Mouse (Mus musculus) monocyte, adult 2 months (primary cell): Measurements from ENCODE around the gene Adgrf4.

Experiments used
- DNase-seq, 2 experiments: peaks; one replicate each; pipeline ENCODE4 v3.0.0; 2022; ENCODE audit warnings: low spot score in 2 of 2, low read depth in 1 of 2

The Adgrf4 gene

DNA sequence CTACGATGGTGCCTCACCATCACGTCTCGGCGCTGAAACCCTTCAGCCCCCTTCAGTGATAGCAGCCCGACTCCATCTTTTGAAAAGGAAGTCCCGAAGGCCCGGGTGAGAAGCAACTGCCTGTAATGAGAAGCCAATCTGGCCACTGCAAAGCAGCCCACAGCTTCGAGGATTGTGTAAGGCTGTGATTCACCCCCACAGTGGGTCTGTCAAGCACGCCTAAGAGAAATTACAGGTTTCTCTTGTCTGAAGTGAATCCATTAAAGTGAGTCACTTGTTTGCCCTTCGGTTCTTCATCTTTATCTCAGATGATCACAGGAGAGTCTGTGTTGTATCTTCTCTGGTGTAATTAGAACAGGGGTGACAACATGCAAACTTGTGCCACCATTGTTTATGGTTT is at the start of gene Adgrf4:
TSS of gene Adgrf4 (minus strand) at position 149 of the 400 bp plus-strand sequence.
- no peak for DNase-seq

- no peak for DNase-seq
Measured at GRCm38 (mm10) chr17:42741801-42742217, 49.7 kb upstream of the Adgrf4 start, which contains the start of gene Adgrf2. TSS of gene Adgrf2 (minus strand) at chr17:42742179.

- no peak for DNase-seq
Measured at GRCm38 (mm10) chr17:42738794-42739193, 46.7 kb upstream of the Adgrf4 start.

- no peak for DNase-seq
Measured at GRCm38 (mm10) chr17:42717161-42717560, 25.1 kb upstream of the Adgrf4 start.

DNA sequence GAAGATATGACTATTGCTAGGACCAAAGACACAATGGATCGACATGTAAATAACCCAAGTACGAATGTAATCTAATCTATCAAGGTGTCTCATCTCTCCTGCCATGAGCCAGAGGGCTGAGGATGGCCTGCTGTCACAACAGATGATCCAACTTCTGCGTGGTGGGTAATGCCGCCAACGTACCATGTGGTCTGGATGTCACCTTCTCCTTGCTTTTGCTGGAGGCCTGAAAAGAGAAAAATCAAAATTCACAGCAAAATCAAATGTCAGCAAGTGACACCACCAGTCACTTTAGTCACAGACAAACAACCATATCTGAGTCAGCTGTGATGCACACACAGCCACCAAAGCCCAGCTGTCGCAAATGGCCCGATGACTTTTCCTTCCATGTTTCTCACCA is 22.9 kb upstream of the Adgrf4 start:
- DNase-seq = no peak

DNA sequence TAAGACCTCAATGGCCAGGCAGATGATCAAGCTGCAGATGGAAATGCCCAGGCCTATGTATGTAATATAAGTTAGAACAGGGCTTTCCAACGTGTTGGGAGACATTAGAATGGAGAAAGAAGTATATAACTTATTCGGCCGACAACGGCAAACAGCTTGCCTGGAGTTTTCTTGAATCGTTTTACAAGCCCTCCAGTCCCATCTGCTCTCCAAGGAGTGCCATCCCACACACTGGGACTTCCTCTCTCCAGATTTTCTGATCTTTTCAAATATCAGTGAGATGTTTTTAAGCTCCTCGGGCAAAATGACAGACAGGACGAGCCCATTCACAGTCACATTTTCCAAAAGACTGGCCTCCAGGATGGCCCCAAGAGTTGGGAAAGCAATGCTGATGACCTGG is 18.6 kb upstream of the Adgrf4 start:
- DNase-seq = no peak

DNA sequence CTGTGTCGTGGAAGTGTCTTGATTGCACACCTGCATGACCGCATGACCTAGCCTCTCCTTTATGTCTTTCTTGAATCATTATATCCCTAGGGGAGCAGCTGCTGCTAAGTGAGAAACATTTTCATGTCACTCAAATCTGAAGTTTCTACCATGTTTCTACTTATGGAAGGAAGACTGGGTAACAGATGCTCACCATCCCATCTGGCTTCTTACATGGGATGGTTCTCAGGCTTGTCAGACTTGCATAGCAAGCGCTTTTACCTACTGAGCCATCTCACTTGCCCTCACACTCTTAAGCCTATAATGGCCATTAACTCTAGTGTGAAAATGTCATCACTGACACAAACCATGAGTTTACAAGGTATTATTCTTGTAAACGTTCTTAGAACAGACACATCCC is 13.5 kb upstream of the Adgrf4 start:
- no peak for DNase-seq

DNA sequence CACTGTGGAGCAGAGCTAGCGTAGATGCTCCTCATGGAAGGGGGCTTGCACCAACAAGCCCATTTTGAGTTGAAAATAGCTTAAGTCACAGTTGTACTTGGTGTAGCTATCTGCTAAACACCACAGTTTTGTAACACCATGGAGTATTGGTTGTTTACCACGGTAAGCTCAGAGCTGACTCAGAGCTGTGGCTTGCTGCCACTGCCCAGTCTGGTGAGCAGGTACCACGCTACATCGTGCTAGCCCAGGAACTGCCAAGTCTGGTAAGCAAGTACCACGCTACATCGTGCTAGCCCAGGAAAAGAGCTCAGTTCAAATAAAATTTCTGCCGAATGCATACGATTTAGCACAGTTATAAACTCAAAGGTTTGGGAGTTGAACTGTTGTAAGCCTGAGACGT is 10.1 kb upstream of the Adgrf4 start:
- no peak for DNase-seq

- DNase-seq = no peak
Measured at GRCm38 (mm10) chr17:42694730-42695129, 2.6 kb upstream of the Adgrf4 start.

- no peak for DNase-seq
Measured at GRCm38 (mm10) chr17:42690531-42690930, 1.6 kb downstream of the Adgrf4 start.

DNA sequence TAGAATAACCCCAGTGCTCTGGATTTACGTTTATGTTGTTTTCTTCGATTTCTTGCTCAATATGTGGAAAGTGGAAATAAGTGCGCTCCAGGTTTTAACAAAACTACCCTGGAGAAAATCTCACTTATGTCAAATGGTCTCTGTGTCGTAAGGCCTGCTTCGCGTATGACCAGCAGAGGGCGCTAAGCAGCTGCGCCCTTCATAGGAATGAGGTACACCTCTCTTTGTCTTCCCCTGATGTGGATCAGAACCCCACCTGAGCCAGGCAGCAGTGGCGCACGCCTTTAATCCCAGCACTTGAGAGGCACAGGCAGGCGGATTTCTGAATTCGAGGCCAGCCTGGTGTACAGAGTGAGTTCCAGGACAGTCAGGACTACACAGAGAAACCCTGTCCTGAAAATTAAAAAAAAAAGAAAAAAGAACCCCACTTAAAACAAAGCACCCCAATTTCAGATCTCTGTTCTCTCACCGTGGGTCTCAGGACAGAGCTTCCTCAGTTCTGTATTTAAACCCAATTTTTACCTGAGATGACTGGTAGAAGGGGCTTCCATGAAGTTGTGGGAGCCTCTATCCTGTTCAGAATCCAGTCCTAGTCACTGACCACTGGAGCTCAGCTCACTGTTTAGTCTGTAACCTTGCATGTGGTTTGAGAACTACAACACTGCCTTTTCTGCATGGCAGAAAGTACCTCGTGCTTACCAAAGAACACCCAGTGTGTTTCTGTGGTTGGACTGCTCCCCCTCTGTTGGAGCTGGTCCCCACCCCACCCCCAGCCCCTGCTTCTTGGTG is 33.3 kb downstream of the Adgrf4 start:
- DNase-seq = no peak

GRCm38 (mm10) chr17:42643416-42643815 is 48.7 kb downstream of the Adgrf4 start:
- no peak for DNase-seq

- no peak for DNase-seq
Measured at GRCm38 (mm10) chr17:42630206-42630605, 61.9 kb downstream of the Adgrf4 start.

GRCm38 (mm10) chr17:42613043-42613737 is 78.9 kb downstream of the Adgrf4 start:
- DNase-seq = no peak

DNA sequence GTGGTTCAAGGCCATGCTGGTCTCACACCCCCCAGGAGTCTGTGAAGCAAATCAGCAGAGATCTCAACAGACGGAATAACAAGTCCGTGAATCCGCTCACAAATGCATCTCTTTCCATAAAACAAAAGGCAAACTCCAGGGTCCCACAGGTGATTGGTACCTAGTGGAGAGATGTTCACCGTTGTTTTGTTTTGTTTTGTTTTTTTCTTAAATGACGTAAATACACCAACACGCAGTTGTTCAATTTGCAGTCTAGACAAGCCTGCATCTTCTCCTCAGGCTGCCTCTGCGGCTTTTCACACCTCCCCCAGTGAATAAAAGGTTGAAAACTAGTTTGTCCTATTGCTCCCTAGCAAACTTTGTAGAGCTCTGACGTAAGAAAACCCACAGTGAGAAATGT is 80.8 kb downstream of the Adgrf4 start, which contains the start of gene Opn5:
TSS of gene Opn5 (minus strand) at position 101 of the 400 bp plus-strand sequence.
- DNase-seq = no peak

DNA sequence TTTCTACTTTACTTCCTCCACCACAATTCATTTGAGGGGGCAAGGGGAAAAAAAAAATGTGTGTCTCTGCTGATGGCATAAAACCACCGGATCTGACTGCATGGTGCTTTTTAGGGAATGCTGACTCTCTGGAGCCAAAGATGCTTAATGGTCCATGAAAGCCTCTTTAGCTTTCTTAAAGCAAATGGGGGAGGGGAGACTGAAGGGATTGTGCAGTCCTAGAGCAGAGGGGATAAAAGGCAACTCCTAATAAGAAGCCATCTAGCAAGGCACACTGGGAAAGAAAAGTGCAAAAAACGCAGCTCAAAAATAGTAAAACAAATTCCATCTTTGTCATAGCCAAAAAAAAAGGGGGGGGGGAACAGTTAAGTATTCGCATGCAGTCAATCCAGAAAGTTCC is 83.8 kb downstream of the Adgrf4 start:
- DNase-seq = no peak
